Mouse (Mus musculus) heart, adult 11 months (tissue): ENCODE results near the gene Lin7b.
"Not testable (repeated sequence)": the region's sequence is repeated elsewhere in the genome, so short reads cannot be mapped to it uniquely, and the experiment has no call there.

Experiments used
- DNase-seq: peaks from one replicate; pipeline ENCODE4 v3.0.0; 2022

Gene Lin7b

GRCm38 (mm10) chr7:45370475-45371311, at the start of gene Lin7b:
Gene Lin7b (minus strand): TSS chr7:45370583.
- peak; percentile 98 for DNase-seq

GRCm38 (mm10) chr7:45417962-45418492, 47.6 kb upstream of the Lin7b start:
- DNase-seq: no peak

GRCm38 (mm10) chr7:45415636-45416035, 45.3 kb upstream of the Lin7b start:
- peak; percentile 79 for DNase-seq

- peak; percentile 84 for DNase-seq
Observed at GRCm38 (mm10) chr7:45414740-45415224, 44.4 kb upstream of the Lin7b start.

GRCm38 (mm10) chr7:45413864-45414739, 43.7 kb upstream of the Lin7b start:
- peak; percentile 89 for DNase-seq

GRCm38 (mm10) chr7:45413113-45413863, 42.9 kb upstream of the Lin7b start, which contains the start of gene Ntf5:
Gene Ntf5 (plus strand): TSS chr7:45413695.
- DNase-seq: peak; percentile 89

- peak; percentile 91 for DNase-seq
Observed at GRCm38 (mm10) chr7:45412421-45412820, 42.0 kb upstream of the Lin7b start.

- DNase-seq: peak; percentile 80
Observed at GRCm38 (mm10) chr7:45409497-45410163, 39.2 kb upstream of the Lin7b start.

GRCm38 (mm10) chr7:45408949-45409348, 38.6 kb upstream of the Lin7b start:
- no peak for DNase-seq

- DNase-seq: peak; percentile 90
Observed at GRCm38 (mm10) chr7:45408351-45408750, 38.0 kb upstream of the Lin7b start.

- DNase-seq: peak; percentile 74
Observed at GRCm38 (mm10) chr7:45407836-45408235, 37.5 kb upstream of the Lin7b start.

GRCm38 (mm10) chr7:45406157-45407156, 36.1 kb upstream of the Lin7b start:
- peak; percentile 96 for DNase-seq

GRCm38 (mm10) chr7:45405091-45406075, 35.0 kb upstream of the Lin7b start, which contains the start of gene Kcna7:
Gene Kcna7 (plus strand): TSS chr7:45405653.
- DNase-seq: peak; percentile 96

GRCm38 (mm10) chr7:45403532-45404261, 33.3 kb upstream of the Lin7b start:
- DNase-seq: peak; percentile 84

GRCm38 (mm10) chr7:45401521-45402085, 31.2 kb upstream of the Lin7b start:
- no peak for DNase-seq

GRCm38 (mm10) chr7:45396787-45397186, 26.4 kb upstream of the Lin7b start:
- no peak for DNase-seq

GRCm38 (mm10) chr7:45396337-45396775, 26.0 kb upstream of the Lin7b start:
- DNase-seq: not testable (repeated sequence)
